Mouse (Mus musculus): ENCODE measurements around the gene Tbc1d21.

Tbc1d21 gene

DNA sequence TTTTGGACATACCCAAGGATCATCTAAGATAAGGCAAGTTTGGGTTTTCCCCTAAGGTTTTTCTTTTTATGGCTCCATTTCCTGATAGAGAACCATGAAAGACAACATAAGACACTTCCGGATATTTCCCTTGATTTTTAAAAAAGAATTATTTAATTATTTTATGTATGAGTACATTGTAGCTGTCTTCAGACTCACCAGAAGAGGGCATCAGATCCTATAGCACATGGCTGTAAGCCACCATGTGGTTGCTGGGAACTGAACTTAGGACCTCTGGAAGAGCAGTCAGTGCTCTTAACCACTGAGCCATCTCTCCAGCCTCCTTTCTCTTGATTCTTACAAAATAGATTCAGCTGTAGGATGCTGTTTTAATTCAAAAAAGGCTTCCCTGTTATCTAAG lies 28.5 kb downstream of the Tbc1d21 start:
- DNase-seq (ENCODE audit: low spot score), result no peak

DNA sequence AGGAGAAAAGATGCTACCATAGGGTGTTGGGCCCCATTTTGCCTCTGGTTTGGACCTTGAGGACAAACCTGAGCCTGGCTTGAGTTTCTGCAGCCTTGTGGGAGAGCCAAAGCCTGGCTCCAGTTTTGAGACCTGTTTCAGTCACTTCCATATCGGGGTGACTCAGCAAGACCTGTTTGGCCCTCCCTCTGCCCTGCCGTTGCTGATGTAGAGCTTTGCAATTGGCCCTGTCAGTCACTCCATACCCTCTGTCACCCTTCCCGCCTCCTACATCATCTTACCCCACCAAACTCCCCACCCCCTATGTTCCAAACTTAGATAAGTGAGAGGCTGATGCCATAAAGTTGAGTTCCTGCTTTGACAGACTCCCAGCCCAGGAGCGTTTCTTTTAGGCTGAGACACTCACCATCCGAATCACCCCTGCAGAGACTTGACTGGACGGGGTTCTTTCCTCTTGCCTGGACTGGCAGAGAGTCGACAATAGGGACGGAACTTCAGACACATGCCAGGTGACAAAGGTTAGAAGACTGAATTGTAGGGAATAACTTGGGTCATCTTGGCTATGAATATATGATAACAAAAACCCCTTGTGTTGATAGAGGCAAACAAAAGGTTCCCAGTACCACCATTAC lies 33.5 kb downstream of the Tbc1d21 start:
- no peak for DNase-seq (ENCODE audit: low spot score)

DNA sequence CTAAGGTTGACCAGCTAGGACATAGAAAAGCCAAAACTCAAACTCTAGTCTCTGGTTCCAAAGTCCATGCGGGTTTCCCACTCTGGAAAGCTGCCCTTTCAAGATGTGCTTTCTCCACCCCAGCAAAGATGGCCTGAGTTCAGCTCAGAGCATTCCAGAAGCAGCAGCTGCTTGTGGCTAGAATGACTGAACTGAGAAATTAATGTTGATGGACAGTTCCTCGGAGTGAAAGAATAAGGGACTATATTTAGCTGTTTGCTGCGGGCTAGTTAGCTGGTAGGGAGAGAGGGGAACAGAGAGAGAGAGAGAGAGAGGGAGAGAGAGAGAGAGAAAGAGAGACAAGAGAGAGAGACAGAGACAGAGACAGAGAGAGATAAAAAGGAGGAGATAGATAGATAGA lies 39.0 kb downstream of the Tbc1d21 start:
- no peak for DNase-seq (ENCODE audit: low spot score)

DNA sequence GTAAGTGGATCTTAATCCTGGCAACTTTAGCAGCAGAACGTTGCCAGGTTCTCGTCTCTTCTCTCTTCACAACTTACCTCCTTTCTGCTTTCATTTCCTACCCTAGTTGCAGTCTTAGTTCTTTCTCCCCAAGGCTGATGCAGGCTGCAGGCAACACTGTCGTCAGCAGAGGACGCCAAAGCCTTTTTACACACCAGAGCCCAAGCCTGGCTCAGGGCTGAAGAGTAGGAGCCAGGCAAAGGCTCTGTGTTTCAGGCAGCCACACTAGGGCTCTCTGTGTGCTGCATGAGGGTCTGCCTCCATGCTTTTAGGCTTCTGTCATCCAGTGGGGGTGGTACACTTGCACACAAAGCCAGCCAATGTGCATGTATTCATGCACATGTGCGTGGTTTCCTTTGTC lies 40.0 kb downstream of the Tbc1d21 start:
- DNase-seq (ENCODE audit: low spot score), result no peak

- DNase-seq (ENCODE audit: low spot score), result no peak
Observed at GRCm38 (mm10) chr9:58327382-58327781, 42.9 kb downstream of the Tbc1d21 start.

DNA sequence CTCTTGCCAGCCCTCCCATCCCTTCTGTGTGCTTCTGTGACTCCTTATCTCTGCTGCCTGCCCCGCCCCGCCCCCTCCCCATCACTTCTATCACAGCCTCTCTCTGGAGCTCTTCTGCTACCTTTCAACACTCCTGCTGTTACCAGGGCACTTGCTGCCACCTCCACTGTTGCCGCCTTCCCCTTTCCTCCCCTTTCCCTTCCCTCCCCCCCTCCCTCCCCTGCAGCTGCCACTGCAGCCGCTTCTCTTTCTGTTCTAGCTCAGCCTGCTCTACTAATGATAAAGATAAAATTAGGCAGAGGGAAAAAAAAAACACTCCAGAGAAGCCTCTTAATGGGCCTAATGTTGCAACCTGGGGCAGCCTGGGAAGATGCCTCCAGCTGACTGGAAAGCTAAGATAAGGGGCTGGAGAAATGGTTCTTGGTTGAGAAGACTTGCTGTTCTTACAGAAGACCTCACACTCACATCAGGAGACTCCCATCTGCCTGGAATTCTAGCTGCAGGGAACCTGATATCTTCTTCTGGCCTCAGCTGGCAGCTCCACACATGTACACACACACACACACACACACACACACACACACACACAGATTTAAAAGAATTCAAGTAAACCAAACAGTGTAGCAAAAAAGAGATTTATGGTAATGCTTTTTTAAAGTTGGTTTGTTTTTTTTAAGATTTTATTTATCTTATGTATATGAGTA lies 43.6 kb downstream of the Tbc1d21 start:
- no peak for DNase-seq (ENCODE audit: low spot score)

GRCm38 (mm10) chr9:58321681-58322080 lies 48.6 kb downstream of the Tbc1d21 start:
- no peak for DNase-seq (ENCODE audit: low spot score)

- no peak for DNase-seq (ENCODE audit: low spot score)
Observed at GRCm38 (mm10) chr9:58318317-58318716, 51.9 kb downstream of the Tbc1d21 start.

- no peak for DNase-seq (ENCODE audit: low spot score)
Observed at GRCm38 (mm10) chr9:58317381-58317780, 52.9 kb downstream of the Tbc1d21 start.

- no peak for DNase-seq (ENCODE audit: low spot score)
Observed at GRCm38 (mm10) chr9:58316784-58317183, 53.5 kb downstream of the Tbc1d21 start.

DNA sequence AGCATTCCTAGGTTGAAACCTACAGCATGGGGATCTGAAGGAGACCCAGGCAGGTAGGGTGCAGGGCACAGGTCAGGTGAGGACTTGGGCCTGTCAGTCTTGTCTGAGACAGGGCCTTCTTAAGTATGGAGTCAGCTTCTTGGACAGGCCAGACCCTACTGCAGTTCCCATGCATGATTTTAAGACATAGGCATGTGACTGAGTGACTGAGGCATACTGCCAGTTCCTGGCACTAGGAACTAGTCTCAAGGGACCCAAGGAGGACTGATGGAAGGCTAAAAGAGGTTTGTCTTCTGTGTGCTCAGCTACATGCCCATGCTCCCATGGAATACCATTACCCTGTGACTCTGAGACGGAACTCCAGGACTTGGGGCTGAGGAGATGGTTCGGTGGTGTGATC lies 54.4 kb downstream of the Tbc1d21 start:
- DNase-seq (ENCODE audit: low spot score), result no peak

GRCm38 (mm10) chr9:58314682-58315360 lies 55.4 kb downstream of the Tbc1d21 start:
- no peak for DNase-seq (ENCODE audit: low spot score)

DNA sequence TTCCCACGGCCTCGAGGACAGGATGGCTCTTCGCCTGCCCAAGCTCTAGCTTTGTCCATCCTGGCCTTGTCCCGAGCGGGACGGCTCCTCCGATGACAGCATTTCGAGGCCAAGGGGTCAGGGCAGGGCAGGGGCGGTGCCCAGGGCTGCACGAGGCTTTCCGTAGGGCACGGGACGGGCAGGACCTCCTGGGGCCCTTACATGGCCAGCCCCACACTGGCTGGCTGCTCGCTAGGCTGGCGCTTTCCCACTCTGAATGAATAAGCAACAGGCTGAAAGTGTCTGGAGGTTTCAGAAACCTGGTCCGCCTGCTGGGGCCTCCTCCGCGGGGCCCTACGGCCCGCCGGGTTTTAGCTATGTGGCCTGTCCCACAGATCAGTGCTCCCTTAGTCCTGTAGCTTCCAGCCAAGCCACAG lies 57.3 kb downstream of the Tbc1d21 start, which contains the start of gene Loxl1:
Loxl1 (minus strand) TSS at position 243 of the 416 bp plus-strand sequence.
- peak; percentile 31 for DNase-seq (ENCODE audit: low spot score)

- DNase-seq (ENCODE audit: low spot score), result peak; percentile 40
Observed at GRCm38 (mm10) chr9:58312196-58312943, 57.9 kb downstream of the Tbc1d21 start.

GRCm38 (mm10) chr9:58311191-58311910 lies 58.9 kb downstream of the Tbc1d21 start:
- DNase-seq (ENCODE audit: low spot score), result peak; percentile 44

- no peak for DNase-seq (ENCODE audit: low spot score)
Observed at GRCm38 (mm10) chr9:58310043-58310660, 60.1 kb downstream of the Tbc1d21 start.
